Mouse (Mus musculus): ENCODE data around the gene Lrrc27. TPM values are rescaled to one million over a fixed set of nuclear protein-coding genes. Genes with fewer than 3 reads are reported as not detected.

Gene Lrrc27
- polyA plus RNA-seq, 1 experiment = 27.2 TPM

DNA sequence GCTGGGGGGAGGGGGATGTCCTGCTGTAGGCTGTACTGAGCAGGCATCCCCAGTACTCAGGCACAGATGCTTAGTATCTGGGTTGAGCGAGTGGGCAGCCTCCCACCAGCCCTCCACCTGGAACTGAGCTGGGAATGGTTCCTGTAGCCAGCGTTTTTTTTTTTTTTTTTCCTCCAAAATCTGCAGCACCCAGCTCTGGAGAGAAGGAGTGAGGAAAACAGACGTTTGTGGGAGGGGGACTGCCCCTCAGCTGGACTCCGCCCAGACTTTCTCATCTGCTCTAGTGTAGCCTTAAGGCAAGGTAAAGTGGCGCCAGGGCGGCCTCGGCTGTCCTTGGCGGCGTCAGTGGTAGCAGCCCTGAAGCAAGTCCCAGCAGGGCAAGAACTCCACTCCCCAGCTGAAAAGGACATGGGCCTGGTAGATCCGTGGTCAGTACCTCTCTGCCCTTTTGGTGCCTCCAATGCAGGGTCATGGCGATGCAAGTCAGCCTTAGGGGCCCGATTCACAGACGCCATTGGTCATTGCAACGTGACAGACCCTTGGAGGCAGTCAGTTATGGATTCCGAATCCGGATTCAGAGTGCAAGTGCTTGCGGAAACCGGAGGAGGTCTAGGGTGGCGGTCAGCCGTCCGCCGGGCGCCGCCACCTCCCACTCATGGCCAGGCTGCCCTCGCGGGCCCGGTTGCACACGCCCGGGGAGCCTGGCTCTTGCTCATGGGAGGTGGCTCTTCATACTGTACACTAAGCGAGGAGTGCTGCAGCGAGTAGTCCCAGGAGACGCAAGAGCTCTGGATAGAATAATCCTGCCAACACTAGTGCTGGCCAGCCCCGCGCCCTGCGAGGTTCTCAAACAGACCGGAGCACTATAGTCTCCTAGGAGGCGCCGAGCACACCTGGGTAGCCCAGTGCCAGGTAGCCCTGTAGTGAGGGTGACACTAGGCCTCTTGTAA lies 34.4 kb downstream of the Lrrc27 start:
- H3K4me3 ChIP-seq (ENCODE audit: insufficient read depth, low read depth, low read length) = peak overlapping the region; percentile 95
- H3K4me1 ChIP-seq (ENCODE audit: control insufficient read depth, insufficient read depth, insufficient read length, low read length) = peaks cover 31% of the 10 kb centered on the region

DNA sequence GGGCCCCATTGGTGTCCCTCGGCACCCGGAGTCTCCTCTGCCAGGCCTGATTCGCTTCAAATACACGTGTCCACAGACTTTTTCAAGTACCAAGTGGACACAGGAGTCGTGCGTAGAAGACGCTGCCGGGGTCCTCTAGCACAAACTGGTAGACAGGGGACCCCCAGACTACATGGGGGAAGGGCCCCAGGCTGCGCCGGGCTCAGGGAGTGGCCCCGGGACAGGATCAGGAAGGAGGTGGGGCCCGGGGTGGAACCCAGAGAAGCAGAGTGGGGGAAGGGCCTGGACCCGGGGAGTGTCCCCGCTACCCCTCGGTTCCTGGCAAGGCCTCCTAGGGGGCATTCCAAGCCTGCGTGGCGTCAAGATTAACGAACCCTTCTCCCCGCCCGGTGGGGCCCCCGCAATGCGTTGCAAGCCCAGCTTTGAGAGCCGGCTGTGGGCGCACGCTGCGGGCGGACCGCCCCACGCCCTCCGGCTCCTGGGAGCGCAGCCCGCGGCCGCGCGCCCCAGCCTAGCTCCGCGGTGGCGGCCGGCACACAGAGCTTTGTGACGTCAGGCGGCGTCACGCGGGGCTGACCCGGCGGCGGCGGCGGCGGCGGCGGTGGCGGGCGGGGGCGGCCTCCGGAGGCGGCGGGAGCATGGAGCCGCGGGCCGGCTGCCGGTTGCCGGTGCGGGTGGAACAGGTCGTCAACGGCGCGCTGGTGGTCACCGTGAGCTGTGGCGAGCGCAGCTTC lies 35.3 kb downstream of the Lrrc27 start, which contains the start of gene Pwwp2b:
Gene Pwwp2b, plus strand, starts transcription at position 602 of the 734 bp plus-strand sequence.
- peak within 1 kb of the TSS; percentile 95 for H3K4me3 ChIP-seq (ENCODE audit: insufficient read depth, low read depth, low read length)
- peak within 1 kb of the TSS; percentile 92 for H3K27ac ChIP-seq (replicated peaks; ENCODE audit: low read depth, low read length)
- H3K4me1 ChIP-seq (ENCODE audit: control insufficient read depth, insufficient read depth, insufficient read length, low read length) = peaks cover 38% of the 10 kb centered on the region

More for the DNA sequence above, 34.4 kb downstream of the Lrrc27 start:
- peak overlapping the region; percentile 92 for H3K27ac ChIP-seq (replicated peaks; ENCODE audit: low read depth, low read length)

DNA sequence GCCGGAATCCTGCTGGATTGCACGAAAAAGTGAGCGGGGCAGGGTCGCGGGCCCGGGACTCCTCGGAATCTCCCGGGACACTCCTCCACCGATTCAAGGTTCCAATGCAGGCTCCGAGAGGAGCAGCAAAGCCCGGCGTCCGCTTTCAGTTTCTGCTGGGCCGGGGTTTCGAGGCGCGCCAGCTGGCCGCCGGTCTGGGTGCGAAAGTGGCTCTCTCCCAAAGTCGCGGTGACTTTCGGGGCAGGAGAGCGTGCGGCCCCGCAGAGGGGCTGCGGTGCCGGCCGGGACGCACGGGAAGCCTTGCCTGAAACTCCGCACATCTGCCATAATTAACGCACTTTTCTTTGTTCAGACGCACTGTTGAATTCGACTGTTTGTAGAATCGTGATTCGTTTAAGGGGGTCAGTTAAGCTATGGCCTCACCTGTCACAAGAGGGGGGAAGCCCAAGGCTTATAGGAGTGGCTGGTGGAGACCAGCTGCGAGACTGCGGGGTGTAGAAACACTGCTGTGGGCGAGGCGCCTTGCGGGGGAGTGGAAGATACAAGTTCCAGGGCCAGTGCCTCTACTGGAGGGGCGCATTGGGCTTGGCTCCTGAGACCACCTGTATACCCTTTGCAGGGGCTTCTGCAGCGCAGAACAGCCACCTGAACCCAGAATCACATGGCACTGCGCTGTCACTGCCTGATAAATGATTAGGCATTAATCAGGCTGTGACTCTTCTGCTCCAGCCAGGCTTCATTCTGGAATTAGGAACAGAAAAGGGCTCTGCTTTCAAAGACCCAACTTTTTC lies 36.0 kb downstream of the Lrrc27 start:
- Histone ChIP-seq H3K4me1 (ENCODE audit: control insufficient read depth, insufficient read depth, insufficient read length, low read length) (peaks cover 46% of the 10 kb centered on the region), H3K27ac (replicated peaks; ENCODE audit: low read depth, low read length) (peak overlapping the region; percentile 79), H3K4me3 (ENCODE audit: insufficient read depth, low read depth, low read length) (peak overlapping the region; percentile 95)

DNA sequence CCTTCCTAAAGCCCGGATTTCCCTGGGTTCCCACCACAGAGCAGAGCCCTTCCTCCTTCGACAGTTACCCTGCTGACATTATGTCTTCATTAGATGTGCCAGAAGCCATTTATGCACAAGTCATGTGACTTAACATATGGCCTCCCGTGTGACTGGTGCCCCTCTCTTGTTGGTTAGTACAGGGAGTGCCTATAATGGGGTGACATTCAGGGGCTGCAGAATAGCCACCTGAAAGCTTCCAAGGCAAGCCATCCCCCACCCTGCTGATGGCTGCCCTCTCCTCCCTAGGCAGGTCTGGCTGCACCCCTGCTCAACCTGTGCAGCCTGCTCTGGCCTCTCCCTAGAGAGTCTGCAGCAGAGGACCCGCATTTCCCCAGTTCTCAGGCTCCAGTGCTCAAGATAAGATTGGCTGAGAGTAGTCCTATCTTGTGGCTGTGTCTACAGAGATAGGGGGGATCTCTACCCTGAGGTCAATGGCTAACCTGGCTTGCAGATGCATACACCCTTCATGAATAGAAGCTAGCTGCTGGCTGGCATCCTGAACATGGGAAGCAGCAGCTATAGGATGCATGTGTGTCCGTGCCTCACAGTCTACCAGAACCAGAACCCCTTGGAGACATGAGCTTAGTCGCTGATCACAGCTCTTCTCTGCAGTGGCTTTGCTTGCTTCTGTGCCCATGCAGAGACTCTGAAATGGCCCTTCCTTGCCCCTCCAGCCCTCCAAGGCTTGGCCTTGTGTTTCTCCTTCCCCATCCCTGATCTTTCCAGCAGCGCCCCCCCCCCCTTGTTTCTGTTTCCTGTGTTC lies 36.8 kb downstream of the Lrrc27 start:
- no peak overlapping the region for H3K27ac ChIP-seq (replicated peaks; ENCODE audit: low read depth, low read length)
- H3K4me3 ChIP-seq (ENCODE audit: insufficient read depth, low read depth, low read length) = peak overlapping the region; percentile 95
- peaks cover 46% of the 10 kb centered on the region for H3K4me1 ChIP-seq (ENCODE audit: control insufficient read depth, insufficient read depth, insufficient read length, low read length)

DNA sequence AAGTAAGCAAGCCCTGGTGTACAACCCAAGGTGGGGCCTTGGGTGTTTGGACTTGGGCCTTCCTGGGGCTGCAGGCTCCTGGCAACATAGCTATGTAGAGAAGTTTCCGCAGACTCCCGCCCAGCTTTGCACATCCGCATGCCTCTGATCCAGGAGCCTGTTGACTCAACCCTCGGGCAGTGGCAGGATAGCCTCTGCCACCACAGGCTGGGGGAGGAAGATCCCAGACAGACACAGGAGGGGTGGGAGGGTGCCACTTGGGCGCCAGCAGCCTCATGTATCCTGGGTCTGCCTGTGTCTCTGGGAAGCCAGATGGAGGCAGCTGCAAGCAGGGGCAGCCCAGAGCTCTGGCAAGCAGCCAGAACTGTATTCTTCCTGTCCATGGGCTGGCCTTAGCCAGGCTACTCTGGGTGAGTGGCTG lies 39.1 kb downstream of the Lrrc27 start:
- Histone ChIP-seq H3K4me1 (ENCODE audit: control insufficient read depth, insufficient read depth, insufficient read length, low read length) (peaks cover 47% of the 10 kb centered on the region), H3K27ac (replicated peaks; ENCODE audit: low read depth, low read length) (no peak overlapping the region), H3K4me3 (ENCODE audit: insufficient read depth, low read depth, low read length) (no peak overlapping the region)

DNA sequence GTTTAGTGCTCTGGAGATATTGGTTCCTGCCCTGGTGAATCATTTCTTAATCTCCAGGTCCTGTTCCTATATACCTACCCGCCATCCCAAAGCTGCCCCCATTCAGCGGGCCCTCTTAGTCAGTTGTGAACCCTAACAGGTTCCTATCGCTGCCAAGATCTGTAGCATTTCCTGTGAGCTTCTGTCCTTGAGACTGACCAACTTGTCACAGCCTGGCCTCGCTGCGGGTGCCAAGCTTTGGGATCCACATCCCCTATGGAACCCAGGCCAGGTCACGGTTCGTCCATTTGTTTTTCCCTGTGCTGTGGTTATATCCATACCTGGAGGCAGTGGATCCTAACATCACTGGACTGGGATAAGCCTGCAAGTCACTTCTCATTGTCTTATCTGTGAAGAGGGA lies 39.8 kb downstream of the Lrrc27 start:
- Histone ChIP-seq H3K4me1 (ENCODE audit: control insufficient read depth, insufficient read depth, insufficient read length, low read length) (peaks cover 54% of the 10 kb centered on the region), H3K27ac (replicated peaks; ENCODE audit: low read depth, low read length) (peak overlapping the region; percentile 56; the same call in 1 of the 2 replicates), H3K4me3 (ENCODE audit: insufficient read depth, low read depth, low read length) (no peak overlapping the region)

DNA sequence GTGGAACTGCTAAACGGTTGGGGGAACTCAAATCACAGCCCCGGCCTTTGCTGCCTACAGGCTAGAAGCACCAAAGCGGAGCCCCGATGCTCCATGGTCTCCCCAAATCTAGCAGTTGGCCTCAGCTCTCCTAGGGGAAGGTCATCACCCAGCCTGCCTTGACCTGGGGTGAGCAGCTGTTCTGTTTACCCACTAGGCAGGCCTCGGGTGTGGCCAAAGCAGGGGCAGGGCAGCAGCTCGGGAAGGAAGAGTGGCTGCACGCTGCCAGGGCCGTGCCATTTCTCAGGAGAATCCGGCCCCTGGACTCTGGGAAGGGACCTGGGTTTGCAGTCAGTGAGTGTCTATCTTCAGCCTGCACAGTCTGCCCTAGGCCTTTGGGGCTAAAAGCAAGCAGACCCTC lies 40.2 kb downstream of the Lrrc27 start:
- Histone ChIP-seq H3K4me1 (ENCODE audit: control insufficient read depth, insufficient read depth, insufficient read length, low read length) (peaks cover 57% of the 10 kb centered on the region), H3K27ac (replicated peaks; ENCODE audit: low read depth, low read length) (peak overlapping the region; percentile 56), H3K4me3 (ENCODE audit: insufficient read depth, low read depth, low read length) (no peak overlapping the region)

DNA sequence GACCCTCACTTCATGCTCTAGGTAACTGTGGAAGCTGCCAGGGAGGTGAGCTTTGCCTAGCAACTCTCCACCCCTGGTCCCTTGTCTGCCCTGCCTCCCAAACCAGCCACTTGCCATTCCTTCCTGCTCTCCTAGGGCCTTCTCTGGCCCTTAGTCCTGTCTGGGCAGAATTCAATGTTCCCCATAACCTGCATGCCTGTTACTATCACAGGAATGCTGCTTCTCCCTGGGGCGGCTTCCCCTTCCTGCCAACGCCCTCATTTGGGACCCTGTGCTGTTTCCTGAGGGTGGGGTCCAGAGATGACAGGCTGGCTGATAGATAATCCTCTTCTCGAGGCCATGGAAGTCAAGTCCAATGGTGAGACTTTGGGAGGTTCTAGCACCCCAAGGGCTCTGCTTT lies 40.7 kb downstream of the Lrrc27 start:
- Histone ChIP-seq H3K27ac (replicated peaks; ENCODE audit: low read depth, low read length) (peak overlapping the region; percentile 56; the same call in 1 of the 2 replicates), H3K4me1 (ENCODE audit: control insufficient read depth, insufficient read depth, insufficient read length, low read length) (peaks cover 57% of the 10 kb centered on the region), H3K4me3 (ENCODE audit: insufficient read depth, low read depth, low read length) (no peak overlapping the region)

DNA sequence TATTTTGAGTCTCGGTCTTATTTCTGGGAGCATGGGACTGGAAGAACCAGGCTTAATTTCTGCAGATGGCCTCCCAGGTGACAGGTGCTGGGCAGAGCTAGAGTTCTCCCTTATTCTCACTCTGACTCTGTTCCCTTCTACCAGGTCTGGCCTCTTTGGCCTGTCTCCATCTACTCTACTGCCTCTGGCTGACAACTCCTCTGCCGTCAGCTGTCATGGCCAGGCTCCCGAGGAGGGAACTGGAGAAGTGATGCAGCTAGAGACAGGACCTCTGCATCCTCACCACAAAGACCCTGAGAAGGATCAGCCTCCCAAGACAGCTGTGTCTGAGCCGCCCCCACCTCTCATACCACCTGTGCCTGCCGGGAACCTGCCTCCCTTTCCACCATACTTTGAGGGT lies 41.8 kb downstream of the Lrrc27 start:
- Histone ChIP-seq H3K27ac (replicated peaks; ENCODE audit: low read depth, low read length) (no peak overlapping the region), H3K4me1 (ENCODE audit: control insufficient read depth, insufficient read depth, insufficient read length, low read length) (peaks cover 54% of the 10 kb centered on the region), H3K4me3 (ENCODE audit: insufficient read depth, low read depth, low read length) (no peak overlapping the region)

DNA sequence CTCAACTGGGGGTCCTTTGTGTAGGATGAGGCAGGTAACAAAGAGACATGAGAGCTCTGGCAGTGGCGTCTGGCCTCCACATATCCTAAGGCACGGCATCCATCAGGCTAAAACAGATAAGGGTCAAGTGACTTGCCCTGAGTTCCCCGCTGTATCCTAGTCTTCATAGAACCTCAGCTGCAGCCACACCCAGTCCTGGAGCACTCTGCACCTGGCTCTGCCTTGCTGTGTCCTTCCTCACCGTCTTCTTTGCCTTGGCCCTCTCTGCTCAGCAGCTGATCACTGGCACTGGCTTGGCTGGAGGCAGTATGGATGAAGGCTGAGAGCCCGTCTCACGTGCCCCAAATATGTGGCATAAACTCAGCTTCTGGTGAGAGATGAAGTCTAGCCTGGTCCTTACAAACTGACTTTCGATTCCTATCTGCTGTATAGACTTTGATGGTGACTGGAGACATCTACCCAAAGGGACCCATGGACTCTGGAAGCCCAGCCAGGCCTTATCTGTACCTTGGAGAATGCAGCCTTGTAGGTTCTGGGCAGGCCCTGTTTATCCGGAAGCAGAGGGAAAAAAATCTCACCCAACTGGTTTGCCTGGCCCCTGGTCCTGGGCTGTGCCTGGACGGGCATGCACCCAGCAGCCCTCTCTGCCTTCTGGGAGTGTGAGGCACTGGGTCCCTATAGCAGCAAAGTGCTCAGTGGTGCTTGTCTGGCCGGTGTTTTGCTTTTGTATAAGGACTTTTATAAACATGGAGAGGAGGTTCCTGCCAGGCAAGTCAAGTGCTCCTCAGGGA lies 45.2 kb downstream of the Lrrc27 start:
- H3K4me1 ChIP-seq (ENCODE audit: control insufficient read depth, insufficient read depth, insufficient read length, low read length) = peaks cover 22% of the 10 kb centered on the region
- no peak overlapping the region for H3K4me3 ChIP-seq (ENCODE audit: insufficient read depth, low read depth, low read length)
- peak overlapping the region; percentile 44 for H3K27ac ChIP-seq (replicated peaks; ENCODE audit: low read depth, low read length)

DNA sequence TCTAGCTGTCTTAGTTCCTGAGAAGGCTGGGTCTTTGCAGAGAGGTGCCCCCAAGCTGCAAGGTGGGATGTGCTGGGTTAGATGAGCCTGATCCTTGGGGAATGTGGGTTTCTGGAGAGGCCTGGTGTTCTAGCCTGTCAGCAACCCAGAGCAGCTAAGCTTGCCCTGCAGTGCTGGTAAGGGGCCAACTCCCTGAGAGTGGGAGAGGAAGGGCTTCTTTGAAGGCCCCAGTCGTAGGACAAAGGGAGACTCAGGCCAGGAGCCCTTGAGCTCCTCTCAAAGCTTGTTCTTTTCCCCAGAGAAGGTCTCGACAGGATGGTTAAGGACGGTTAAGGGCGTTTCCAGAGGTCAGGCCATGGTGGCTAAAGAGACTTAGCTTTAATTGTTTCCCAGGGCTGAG lies 51.5 kb downstream of the Lrrc27 start:
- no peak overlapping the region for H3K27ac ChIP-seq (replicated peaks; ENCODE audit: low read depth, low read length)
- peaks cover 10% of the 10 kb centered on the region for H3K4me1 ChIP-seq (ENCODE audit: control insufficient read depth, insufficient read depth, insufficient read length, low read length)
- no peak overlapping the region for H3K4me3 ChIP-seq (ENCODE audit: insufficient read depth, low read depth, low read length)

DNA sequence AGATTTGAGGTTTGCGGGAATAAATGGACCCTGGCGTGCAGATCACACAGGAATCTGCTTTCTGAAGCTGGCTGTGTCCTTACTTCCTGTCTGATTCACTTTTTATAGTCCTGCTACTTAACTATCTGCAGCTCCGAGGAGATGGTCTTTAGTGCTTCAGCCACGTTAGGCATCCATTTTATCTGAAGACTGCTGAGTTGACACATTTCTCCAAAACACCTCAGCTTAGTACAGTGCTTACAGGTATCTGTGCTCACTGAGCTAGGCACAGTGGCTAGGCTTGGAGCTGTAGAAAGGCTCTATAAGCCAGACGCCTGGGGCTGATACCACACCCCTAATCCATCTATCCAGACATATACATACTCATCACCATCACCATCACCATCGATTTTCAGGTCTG lies 52.8 kb downstream of the Lrrc27 start:
- H3K27ac ChIP-seq (replicated peaks; ENCODE audit: low read depth, low read length) = no peak overlapping the region
- no peak overlapping the region for H3K4me3 ChIP-seq (ENCODE audit: insufficient read depth, low read depth, low read length)
- peaks cover 10% of the 10 kb centered on the region for H3K4me1 ChIP-seq (ENCODE audit: control insufficient read depth, insufficient read depth, insufficient read length, low read length)

DNA sequence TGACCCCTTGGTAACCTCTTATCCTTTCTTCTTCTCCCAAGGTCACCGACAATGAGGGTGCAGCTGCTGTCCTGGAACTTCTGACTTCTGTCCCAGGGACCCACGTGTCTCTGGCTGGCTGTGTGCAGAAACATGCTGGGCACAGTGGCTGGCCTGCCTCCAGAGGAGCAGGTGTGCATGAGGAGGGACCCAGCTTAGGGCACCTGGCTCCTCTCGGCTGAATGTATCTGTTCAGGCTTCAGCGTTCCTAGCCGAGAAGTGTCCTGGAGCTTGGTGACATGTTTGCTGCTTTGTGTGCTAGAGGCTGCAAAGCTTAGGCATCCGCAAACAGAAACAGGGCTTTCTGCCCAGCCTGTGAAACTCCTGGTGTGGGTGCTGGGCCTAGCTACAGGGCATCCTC lies 53.6 kb downstream of the Lrrc27 start:
- Histone ChIP-seq H3K27ac (replicated peaks; ENCODE audit: low read depth, low read length) (no peak overlapping the region), H3K4me1 (ENCODE audit: control insufficient read depth, insufficient read depth, insufficient read length, low read length) (peaks cover 10% of the 10 kb centered on the region), H3K4me3 (ENCODE audit: insufficient read depth, low read depth, low read length) (no peak overlapping the region)
